Mouse (Mus musculus) spleen, adult 2 months (tissue): ENCODE data around the gene Dnajc6.

ENCODE experiments used
- CTCF ChIP-seq: fragments of 200-500 bp; IDR thresholded peaks from 2 replicates; pipeline ENCODE4 v1.5.1; 2011; ENCODE audit warnings: mild to moderate bottlenecking, inconsistent platforms; ENCODE audit not compliant: insufficient read depth, insufficient read length, insufficient replicate concordance; ENCODE audit errors: extremely low read depth
- POLR2A ChIP-seq: fragments of 200-500 bp; IDR thresholded peaks from 2 replicates; pipeline ENCODE4 v1.6.1; 2011; ENCODE audit warnings: low read depth, low read length, inconsistent platforms

- TF ChIP-seq CTCF: no peak
- TF ChIP-seq POLR2A: no peak
These were observed 120.1 kb downstream of the Dnajc6 start for GRCm38 (mm10) chr4:101616520-101616919.
